Mouse (Mus musculus) kidney, embryonic 15.5 days (tissue): ENCODE measurements around the gene Ints12. TPM values are rescaled to one million over a fixed set of nuclear protein-coding genes. Genes with fewer than 3 reads are reported as not detected.

Source experiments
- ATAC-seq: fragments of 200-750 bp; cut with Nextera tagmentation; replicated peaks from 2 replicates; pipeline ENCODE4 v1.8.0; 2017; ENCODE audit warnings: moderate TSS enrichment; ENCODE audit not compliant: low FRiP score
- H3K27ac ChIP-seq: fragments of 300-500 bp; sonication (generic); 2 replicates; pipeline ENCODE4 v1.5.1; 2015; ENCODE audit warnings: mild to moderate bottlenecking, inconsistent platforms
- H3K27me3 ChIP-seq: fragments of 300-500 bp; sonication (generic); 2 replicates; pipeline ENCODE4 v1.6.1; 2015; ENCODE audit warnings: inconsistent platforms
- H3K36me3 ChIP-seq: fragments of 300-500 bp; sonication (generic); 2 replicates; pipeline ENCODE4 v1.6.1; 2015; ENCODE audit warnings: inconsistent platforms
- H3K4me1 ChIP-seq: fragments of 300-500 bp; sonication (generic); 2 replicates; pipeline ENCODE4 v1.6.1; 2015; ENCODE audit warnings: inconsistent platforms
- H3K4me2 ChIP-seq: fragments of 300-500 bp; sonication (generic); 2 replicates; pipeline ENCODE4 v1.6.1; 2015; ENCODE audit warnings: moderate library complexity, mild to moderate bottlenecking, inconsistent platforms
- H3K4me3 ChIP-seq: fragments of 300-500 bp; sonication (generic); replicated peaks from 2 replicates; pipeline ENCODE4 v1.5.1; 2015; ENCODE audit warnings: mild to moderate bottlenecking, inconsistent platforms
- H3K9ac ChIP-seq: fragments of 300-500 bp; sonication (generic); 2 replicates; pipeline ENCODE4 v1.6.1; 2015; ENCODE audit warnings: mild to moderate bottlenecking, inconsistent platforms
- H3K9me3 ChIP-seq: fragments of 300-500 bp; sonication (generic); replicated peaks from 2 replicates; pipeline ENCODE4 v1.6.1; 2016; ENCODE audit warnings: inconsistent platforms
- WGBS: fragments of 180-500 bp; shearing (Covaris S2); methylation state at CpG from one replicate; pipeline ENCODE4 v1.1.7; 2015; ENCODE audit warnings: mixed read lengths; 5-methylcytosine and 5-hydroxymethylcytosine counted together
- polyA plus RNA-seq: library from polyadenylated mRNA; unstranded; fragments of >200 nt; fragmentation: Nextera tagmentation; extraction: Ambion mirVana; gene quantifications from 2 replicates; pipeline ENCODE4 v1.2.1, GENCODE M21; 2015

Ints12 gene
- polyA plus RNA-seq, 1 experiment from 2014 or later = 22.0 TPM

GRCm38 (mm10) chr3:133152831-133153230 is 61.2 kb downstream of the Ints12 start:
- Histone ChIP-seq H3K9ac (no peak overlapping the region), H3K4me1 (no peaks in the 10 kb centered on the region), H3K4me2 (no peak overlapping the region), H3K9me3 (no peaks in the 10 kb centered on the region), H3K27me3 (no peaks in the 10 kb centered on the region), H3K4me3 (no peak overlapping the region), H3K27ac (no peak overlapping the region), H3K36me3 (no peaks in the 10 kb centered on the region)
- WGBS = 41% methylated on average over 1 of the region's 1 CpGs
- ATAC-seq = no peak

GRCm38 (mm10) chr3:133153629-133154028 is 62.0 kb downstream of the Ints12 start:
- no peak overlapping the region for H3K4me2 ChIP-seq
- H3K27ac ChIP-seq = no peak overlapping the region
- no peaks in the 10 kb centered on the region for H3K9me3 ChIP-seq
- H3K27me3 ChIP-seq = no peaks in the 10 kb centered on the region
- no peaks in the 10 kb centered on the region for H3K36me3 ChIP-seq
- H3K4me1 ChIP-seq = no peaks in the 10 kb centered on the region
- no peak overlapping the region for H3K9ac ChIP-seq
- 64% methylated on average over 6 of the region's 6 CpGs for WGBS
- ATAC-seq = no peak
- H3K4me3 ChIP-seq = no peak overlapping the region

- Histone ChIP-seq H3K27ac (no peak overlapping the region), H3K4me3 (no peak overlapping the region), H3K4me2 (no peak overlapping the region), H3K4me1 (no peaks in the 10 kb centered on the region), H3K36me3 (no peaks in the 10 kb centered on the region), H3K9me3 (no peaks in the 10 kb centered on the region), H3K9ac (no peak overlapping the region), H3K27me3 (no peaks in the 10 kb centered on the region)
- 84% methylated on average over 8 of the region's 8 CpGs for WGBS
- ATAC-seq = no peak
These were observed 63.0 kb downstream of the Ints12 start for GRCm38 (mm10) chr3:133154683-133155082.

GRCm38 (mm10) chr3:133158260-133158659 is 66.6 kb downstream of the Ints12 start:
- Histone ChIP-seq H3K27ac (no peak overlapping the region), H3K4me2 (no peak overlapping the region), H3K9me3 (no peaks in the 10 kb centered on the region), H3K27me3 (no peaks in the 10 kb centered on the region), H3K9ac (no peak overlapping the region), H3K4me3 (no peak overlapping the region), H3K36me3 (no peaks in the 10 kb centered on the region), H3K4me1 (no peaks in the 10 kb centered on the region)
- 61% methylated on average over 5 of the region's 5 CpGs for WGBS
- no peak for ATAC-seq

Other genes starting within 250 kb of the Ints12 start
- gene Npnt, start 141.5 kb upstream of the Ints12 start, polyA plus RNA-seq = 122 and 126 TPM in 2 replicates
- gene Gstcd, start 193 bp downstream of the Ints12 start, polyA plus RNA-seq = 8.6 and 9.0 TPM in 2 replicates
- 5.0 and 6.6 TPM in 2 replicates for gene Arhgef38, start 143.1 kb downstream of the Ints12 start, polyA plus RNA-seq
- 99.8 and 106 TPM in 2 replicates for gene Ppa2, start 218.3 kb downstream of the Ints12 start, polyA plus RNA-seq